Mouse (Mus musculus) T-helper 2 cell (primary cell): ENCODE measurements around the gene Gm20888.
"Not testable (repeated sequence)": the region's sequence is repeated elsewhere in the genome, so short reads cannot be mapped to it uniquely, and the experiment has no call there.

ENCODE experiments used
- in situ Hi-C: fragments of 300-600 bp; cut with MboI, MseI; formaldehyde crosslinking; loops from one replicate; pipeline ENCODE4 v1.15.1; 2025; ENCODE audit warnings: high pct_unique_total_duplicates

Gm20888 gene

GRCm38 (mm10) chrY:70441582-70441981 lies at the start of gene Gm20888:
Gm20888 (plus strand) TSS chrY:70441882.
- in situ Hi-C loops: not testable (repeated sequence)
